ENCODE assay signal across 29 mouse cellular contexts in the genomic region with DNA sequence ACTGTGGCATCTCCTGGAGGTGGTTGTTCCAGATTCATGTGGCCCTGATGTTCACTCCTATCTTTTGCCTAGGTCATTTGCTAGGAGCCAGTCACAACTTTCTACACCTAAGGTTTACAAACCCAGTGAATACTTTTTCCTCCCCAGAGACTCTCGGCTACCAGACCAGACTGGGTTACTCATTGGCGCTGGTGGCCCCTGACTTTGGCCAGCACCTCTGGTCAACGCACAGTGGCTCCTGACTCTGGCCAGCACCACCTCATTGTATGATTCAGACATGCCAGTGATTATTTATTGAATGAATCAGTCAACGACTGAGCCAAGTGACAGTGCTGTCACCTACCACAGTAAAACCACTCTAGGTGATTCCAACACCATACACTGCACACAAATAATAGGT.
"Had no signal": no experiment of that assay in that cellular context is flagged by ENCODE, and none has a peak within 500 bp of the region (broad histone marks: within the 10 kb centered on the region; RNA-seq: fewer than 3 reads in every experiment).

No protein-coding gene starts in this region.

- DNase-seq: heart, postnatal 10 days; heart, postnatal 14 days; heart, postnatal 36 days; heart, postnatal 4 days; kidney, adult 11 months; kidney, adult 18-20 months; kidney, adult 2 months; kidney, adult 8-10 months; kidney, adult 9 months; kidney, postnatal 10 days; kidney, postnatal 14 days; kidney, postnatal 25 days; kidney, postnatal 36 days; kidney, postnatal 4 days; layer of hippocampus, adult 9-11 months; layer of hippocampus, postnatal 36 days had no signal

- H3K27me3 ChIP-seq: heart, embryonic 12.5 days; heart, embryonic 13.5 days; heart, embryonic 15.5 days; hindbrain, embryonic 12.5 days; hindbrain, embryonic 13.5 days; hindbrain, embryonic 15.5 days; intestine, embryonic 15.5 days; kidney, embryonic 15.5 days had no signal

- H3K36me3 ChIP-seq: hindbrain, embryonic 10.5 days; hindbrain, embryonic 12.5 days; hindbrain, embryonic 15.5 days had no signal

- H3K4me3 ChIP-seq: heart, embryonic 12.5 days; heart, embryonic 13.5 days; heart, embryonic 15.5 days; hindbrain, embryonic 10.5 days; hindbrain, embryonic 12.5 days; hindbrain, embryonic 13.5 days; hindbrain, embryonic 15.5 days; intestine, embryonic 15.5 days; kidney, embryonic 15.5 days; layer of hippocampus, adult 2 months had no signal

- H3K4me1 ChIP-seq: heart, embryonic 12.5 days; heart, embryonic 13.5 days; heart, embryonic 15.5 days; hindbrain, embryonic 10.5 days; hindbrain, embryonic 12.5 days; hindbrain, embryonic 13.5 days; hindbrain, embryonic 15.5 days; intestine, embryonic 15.5 days had no signal

- H3K27ac ChIP-seq: heart, embryonic 13.5 days; heart, embryonic 15.5 days; hindbrain, embryonic 10.5 days; hindbrain, embryonic 12.5 days; hindbrain, embryonic 13.5 days; hindbrain, embryonic 14.5 days; hindbrain, embryonic 15.5 days; hindbrain, postnatal 0 days; intestine, embryonic 15.5 days; kidney, embryonic 15.5 days; kidney, postnatal 0 days; layer of hippocampus, adult 2 months had no signal

- H3K9me3 ChIP-seq: heart, embryonic 12.5 days; heart, embryonic 13.5 days; heart, embryonic 15.5 days; hindbrain, embryonic 10.5 days; hindbrain, embryonic 12.5 days; intestine, embryonic 15.5 days had no signal
